18 mouse cellular contexts compared by ENCODE assay signal in the genomic region with DNA sequence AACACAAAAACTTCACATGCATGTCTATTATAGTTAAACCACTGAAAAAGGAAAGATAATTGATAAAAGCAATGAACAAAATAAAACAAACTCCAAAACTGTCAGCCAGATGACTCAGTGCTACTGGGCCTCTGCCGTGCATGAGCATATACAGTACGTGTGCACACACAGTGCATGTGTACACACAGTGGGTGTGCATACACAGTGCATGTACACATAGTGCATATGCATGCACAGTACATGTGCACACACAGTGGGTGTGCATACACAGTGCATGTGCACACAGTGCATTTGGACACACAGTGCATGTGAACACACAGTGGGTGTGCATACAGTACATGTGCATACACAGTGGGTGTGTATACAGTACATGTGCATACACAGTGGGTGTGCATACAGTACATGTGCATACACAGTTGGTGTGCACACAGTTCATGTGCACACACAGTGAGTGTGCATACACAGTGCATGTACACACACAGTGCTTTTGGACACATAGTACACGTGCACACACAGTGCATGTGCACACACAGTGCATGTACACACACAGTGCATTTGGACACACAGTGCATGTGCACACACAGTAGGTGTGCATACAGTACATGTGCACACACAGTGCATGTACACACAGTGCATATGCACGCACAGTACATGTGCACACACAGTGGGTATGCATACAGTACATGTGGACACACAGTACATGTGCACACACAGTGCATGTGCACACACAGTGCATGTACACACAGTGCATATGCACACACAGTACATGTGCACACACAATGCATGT. TPM values are rescaled to one million over a fixed set of nuclear protein-coding genes. Genes with fewer than 3 reads are reported as not detected.
DNase-seq lines count a peak whose midpoint lies in the region; ATAC-seq and TF ChIP-seq lines count a peak whose summit lies in the region.
"Had no signal": no experiment of that assay in that cellular context is flagged by ENCODE, and none has a peak within 500 bp of the region (broad histone marks: within the 10 kb centered on the region; RNA-seq: fewer than 3 reads in every experiment).

No protein-coding gene starts in this region.

- no peak overlapping the region for H3K27ac ChIP-seq in embryonic facial prominence, embryonic 11.5 days (replicated peaks; ENCODE audit: low read depth, low read length)
- H3K27ac ChIP-seq in embryonic facial prominence, embryonic 10.5 days (replicated peaks), result no peak overlapping the region
- no peak overlapping the region for H3K27ac ChIP-seq in kidney, postnatal 0 days
- no peak overlapping the region for H3K27ac ChIP-seq in midbrain, embryonic 15.5 days
- H3K27ac ChIP-seq in midbrain, postnatal 0 days (ENCODE audit: low read depth, low read length), result no peak overlapping the region
- H3K27ac ChIP-seq: heart, embryonic 10.5 days; liver, embryonic 15.5 days had no signal

- no peak overlapping the region for H3K9ac ChIP-seq in embryonic facial prominence, embryonic 11.5 days (replicated peaks; ENCODE audit: low read length)
- no peak overlapping the region for H3K9ac ChIP-seq in kidney, postnatal 0 days (ENCODE audit: low read depth, low read length)
- H3K9ac ChIP-seq in midbrain, embryonic 15.5 days, result no peak overlapping the region
- H3K9ac ChIP-seq in midbrain, postnatal 0 days (replicated peaks; ENCODE audit: low read length, poor library complexity, severe bottlenecking), result no peak overlapping the region
- H3K9ac ChIP-seq: liver, embryonic 15.5 days had no signal

- no peak overlapping the region for H3K4me3 ChIP-seq in embryonic facial prominence, embryonic 11.5 days (ENCODE audit: low read depth, low read length)
- H3K4me3 ChIP-seq in embryonic facial prominence, embryonic 10.5 days, result no peak overlapping the region
- H3K4me3 ChIP-seq in kidney, postnatal 0 days (replicated peaks; ENCODE audit: low read depth, low read length), result no peak overlapping the region
- no peak overlapping the region for H3K4me3 ChIP-seq in midbrain, embryonic 15.5 days
- no peak overlapping the region for H3K4me3 ChIP-seq in midbrain, postnatal 0 days (ENCODE audit: low read depth, low read length)
- H3K4me3 ChIP-seq: heart, embryonic 10.5 days; liver, embryonic 15.5 days had no signal

- DNase-seq in embryonic facial prominence, embryonic 11.5 days (ENCODE audit: low spot score), result no peak
- DNase-seq in embryonic facial prominence, embryonic 10.5 days (ENCODE audit: low spot score), result no peak
- DNase-seq in kidney, postnatal 0 days (ENCODE audit: low spot score), result no peak
- DNase-seq in kidney, adult 18-20 months, result no peak
- no peak for DNase-seq in midbrain, postnatal 0 days (ENCODE audit: low spot score)
- no peak for DNase-seq in layer of hippocampus, postnatal 25 days (ENCODE audit: extremely low spot score in 1 of 2, low spot score in 1 of 2)
- DNase-seq: cerebellum, adult 11 months; gastrocnemius, postnatal 14 days; heart, postnatal 36 days; kidney, adult 11 months; thymus, postnatal 14 days had no signal

- H3K36me3 ChIP-seq in embryonic facial prominence, embryonic 11.5 days (replicated peaks; ENCODE audit: control insufficient read depth, insufficient read depth, low read depth, low read length), result no peaks in the 10 kb centered on the region
- H3K36me3 ChIP-seq in embryonic facial prominence, embryonic 10.5 days (replicated peaks), result no peaks in the 10 kb centered on the region
- H3K36me3 ChIP-seq in kidney, postnatal 0 days (ENCODE audit: insufficient read depth, low read length), result no peaks in the 10 kb centered on the region
- no peaks in the 10 kb centered on the region for H3K36me3 ChIP-seq in midbrain, embryonic 15.5 days (replicated peaks)
- H3K36me3 ChIP-seq in midbrain, postnatal 0 days (ENCODE audit: insufficient read depth, low read length), result no peaks in the 10 kb centered on the region
- H3K36me3 ChIP-seq: heart, embryonic 10.5 days; liver, embryonic 15.5 days had no signal

- H3K4me1 ChIP-seq in embryonic facial prominence, embryonic 11.5 days (ENCODE audit: control insufficient read depth, insufficient read depth, low read length), result no peaks in the 10 kb centered on the region
- H3K4me1 ChIP-seq in embryonic facial prominence, embryonic 10.5 days, result peaks cover 4% of the 10 kb centered on the region; the same call in 1 of the 2 replicates
- peaks cover 10% of the 10 kb centered on the region; the same call in 1 of the 2 replicates for H3K4me1 ChIP-seq in kidney, postnatal 0 days (replicated peaks; ENCODE audit: insufficient read depth, low read length)
- peaks cover 11% of the 10 kb centered on the region for H3K4me1 ChIP-seq in midbrain, embryonic 15.5 days
- H3K4me1 ChIP-seq in midbrain, postnatal 0 days (ENCODE audit: insufficient read depth, low read length), result peaks cover 10% of the 10 kb centered on the region; the same call in 1 of the 2 replicates

- H3K4me2 ChIP-seq in embryonic facial prominence, embryonic 11.5 days (ENCODE audit: low read depth, low read length), result no peak overlapping the region
- no peak overlapping the region for H3K4me2 ChIP-seq in kidney, postnatal 0 days (ENCODE audit: low read length)
- H3K4me2 ChIP-seq in midbrain, embryonic 15.5 days, result no peak overlapping the region
- no peak overlapping the region for H3K4me2 ChIP-seq in midbrain, postnatal 0 days (ENCODE audit: low read depth, low read length, poor library complexity, severe bottlenecking)
- H3K4me2 ChIP-seq: liver, embryonic 15.5 days had no signal

- H3K9me3 ChIP-seq in embryonic facial prominence, embryonic 11.5 days (replicated peaks; ENCODE audit: control insufficient read depth, low read length), result no peaks in the 10 kb centered on the region
- H3K9me3 ChIP-seq in embryonic facial prominence, embryonic 10.5 days, result no peaks in the 10 kb centered on the region
- no peaks in the 10 kb centered on the region for H3K9me3 ChIP-seq in kidney, postnatal 0 days (replicated peaks; ENCODE audit: low read length)
- H3K9me3 ChIP-seq in midbrain, embryonic 15.5 days, result no peaks in the 10 kb centered on the region
- H3K9me3 ChIP-seq in midbrain, postnatal 0 days (ENCODE audit: low read length), result no peaks in the 10 kb centered on the region
- H3K9me3 ChIP-seq: heart, embryonic 10.5 days; liver, embryonic 15.5 days had no signal

- no peak for TF ChIP-seq CTCF in kidney, postnatal 0 days (IDR thresholded peaks at IDR 0.05; ENCODE audit: low read depth)
- TF ChIP-seq CTCF in midbrain, postnatal 0 days (IDR thresholded peaks at IDR 0.05), result no peak

- peak; percentile 74 for ATAC-seq in embryonic facial prominence, embryonic 11.5 days (replicated peaks; ENCODE audit: insufficient number of reproducible peaks, low FRiP score, low TSS enrichment, low read depth)
- ATAC-seq in kidney, postnatal 0 days (replicated peaks; ENCODE audit: low FRiP score, low read depth), result 0 out of 2 replicates have a peak, but pooled peaks have one; percentile 26
- peak; percentile 38 for ATAC-seq in midbrain, embryonic 15.5 days (replicated peaks)
- no peak for ATAC-seq in midbrain, postnatal 0 days (ENCODE audit: low FRiP score)
- 0 out of 2 replicates have a peak, but pooled peaks have one; percentile 31 for ATAC-seq in monocyte, adult 5-6 weeks (replicated peaks; ENCODE audit: insufficient number of reproducible peaks, low FRiP score, low TSS enrichment, poor library complexity, severe bottlenecking)

- H3K27me3 ChIP-seq in embryonic facial prominence, embryonic 11.5 days (ENCODE audit: control insufficient read depth, insufficient read depth, low read length), result peaks cover 9% of the 10 kb centered on the region
- H3K27me3 ChIP-seq in embryonic facial prominence, embryonic 10.5 days (replicated peaks; ENCODE audit: low read depth, poor library complexity, severe bottlenecking), result peaks cover 28% of the 10 kb centered on the region
- no peaks in the 10 kb centered on the region for H3K27me3 ChIP-seq in kidney, postnatal 0 days (ENCODE audit: insufficient read depth, low read length)
- peaks cover 8% of the 10 kb centered on the region; the same call in 1 of the 2 replicates for H3K27me3 ChIP-seq in midbrain, embryonic 15.5 days (replicated peaks)
- H3K27me3 ChIP-seq in midbrain, postnatal 0 days (ENCODE audit: insufficient read depth, low read length), result no peaks in the 10 kb centered on the region

- 92% methylated on average over 4 of the region's 4 CpGs for WGBS in embryonic facial prominence, embryonic 11.5 days
- WGBS in embryonic facial prominence, embryonic 10.5 days, result 92% methylated on average over 4 of the region's 4 CpGs
- 90% methylated on average over 4 of the region's 4 CpGs for WGBS in kidney, postnatal 0 days
- WGBS in midbrain, embryonic 15.5 days, result 92% methylated on average over 4 of the region's 4 CpGs
- 92% methylated on average over 4 of the region's 4 CpGs for WGBS in midbrain, postnatal 0 days

RNA-seq across cellular contexts. Expression of gene Mras, which starts 4.7 kb away (rescaled TPM):
- polyA plus RNA-seq in embryonic facial prominence, embryonic 11.5 days (2014; fragmentation: Nextera tagmentation; extraction: Ambion mirVana), result 11.8 and 14.2 TPM in 2 replicates
- 9.9 and 10.8 TPM in 2 replicates for polyA plus RNA-seq in embryonic facial prominence, embryonic 10.5 days (2016; fragmentation: Nextera tagmentation; extraction: Ambion mirVana)
- 19.4 and 19.6 TPM in 2 replicates for polyA plus RNA-seq in kidney, postnatal 0 days (2015; fragmentation: Nextera tagmentation; extraction: Ambion mirVana)
- polyA plus RNA-seq in midbrain, embryonic 15.5 days (2015; fragmentation: Nextera tagmentation; extraction: Ambion mirVana), result 64.2 and 64.3 TPM in 2 replicates
- 73.8 and 92.9 TPM in 2 replicates for total RNA-seq in midbrain, postnatal 0 days (2014; rRNA removed)
- polyA plus RNA-seq in midbrain, postnatal 0 days (2015; fragmentation: Nextera tagmentation; extraction: Ambion mirVana), result 70.0 and 72.6 TPM in 2 replicates
- total RNA-seq in monocyte, adult 5-6 weeks (2017), result 1.3 TPM in 1 of 3 replicates, not detected in the others
- 100 to 1,000 TPM; 134 to 138 TPM for total RNA-seq in layer of hippocampus, postnatal 25 days (2021)

RNA-seq across cellular contexts. Expression of gene Nme9, which starts 9.4 kb away (rescaled TPM):
- not detected in 2 replicates for polyA plus RNA-seq in embryonic facial prominence, embryonic 11.5 days (2014; fragmentation: Nextera tagmentation; extraction: Ambion mirVana)
- not detected in 2 replicates for polyA plus RNA-seq in embryonic facial prominence, embryonic 10.5 days (2016; fragmentation: Nextera tagmentation; extraction: Ambion mirVana)
- 0.11 TPM in 1 of 2 replicates, not detected in the other for polyA plus RNA-seq in kidney, postnatal 0 days (2015; fragmentation: Nextera tagmentation; extraction: Ambion mirVana)
- 0.30 and 1.1 TPM in 2 replicates for polyA plus RNA-seq in midbrain, embryonic 15.5 days (2015; fragmentation: Nextera tagmentation; extraction: Ambion mirVana)
- 0.42 and 1.2 TPM in 2 replicates for total RNA-seq in midbrain, postnatal 0 days (2014; rRNA removed)
- polyA plus RNA-seq in midbrain, postnatal 0 days (2015; fragmentation: Nextera tagmentation; extraction: Ambion mirVana), result 0.72 and 0.90 TPM in 2 replicates
- total RNA-seq in monocyte, adult 5-6 weeks (2017), result not detected in 3 replicates
- total RNA-seq in layer of hippocampus, postnatal 25 days (2021), result under 1 TPM; 0.30 to 0.56 TPM
- total RNA-seq: gastrocnemius, postnatal 14 days; heart, postnatal 36 days; megakaryocyte progenitor cell, adult 5-6 weeks had no signal
- polyA plus RNA-seq: heart, embryonic 10.5 days; liver, embryonic 15.5 days; neural tube, embryonic 11.5 days; stomach, embryonic 14.5 days had no signal
